Mouse (Mus musculus) CH12.LX (cell line): ENCODE measurements around the gene Lrrc4. TPM values are rescaled to one million over a fixed set of nuclear protein-coding genes. Genes with fewer than 3 reads are reported as not detected.

Source experiments
- DNase-seq: peaks from one replicate; pipeline ENCODE4 v3.0.0-alpha.2; 2013; ENCODE audit errors: extremely low read depth
- H3K27ac ChIP-seq: 2 replicates; pipeline ENCODE4 v1.5.1; 2012; ENCODE audit warnings: low read depth, mild to moderate bottlenecking, control low read depth, moderate library complexity; ENCODE audit not compliant: insufficient read depth
- H3K27me3 ChIP-seq: replicated peaks from 2 replicates; pipeline ENCODE3; 2012; ENCODE audit warnings: inconsistent platforms
- H3K36me3 ChIP-seq, 2 experiments: replicated peaks in 1 of 2; 2 replicates each; pipeline versions ENCODE3 to v1.6.1; 2012; ENCODE audit warnings: inconsistent platforms in 1 of 2, low read length in 1 of 2, mild to moderate bottlenecking in 1 of 2, mixed read lengths in 1 of 2, moderate library complexity in 1 of 2; ENCODE audit not compliant: control insufficient read depth in 1 of 2, insufficient read depth in 1 of 2
- H3K4me1 ChIP-seq, 2 experiments: 2 replicates each; pipeline ENCODE4 v1.6.1; 2012; ENCODE audit warnings: inconsistent platforms in 1 of 2, moderate library complexity in 1 of 2; ENCODE audit not compliant: insufficient read depth in 2 of 2, control insufficient read depth in 1 of 2
- H3K4me2 ChIP-seq: 2 replicates; pipeline ENCODE4 v1.6.1; 2012; ENCODE audit warnings: low read depth, mild to moderate bottlenecking, control low read depth; ENCODE audit not compliant: poor library complexity, insufficient read depth, severe bottlenecking
- H3K4me3 ChIP-seq, 3 experiments: fragments of 150-350 bp in 1 of 3; sonication (generic) in 1 of 3; replicated peaks in 1 of 3; 2 replicates each; pipeline versions ENCODE3 to v1.5.1; 2011 to 2012; ENCODE audit warnings: low read depth in 2 of 3, low read length in 2 of 3, mild to moderate bottlenecking in 2 of 3, moderate library complexity in 2 of 3, control low read depth in 1 of 3, improper control_type of control experiment in 1 of 3, inconsistent platforms in 1 of 3, mixed read lengths in 1 of 3; ENCODE audit not compliant: poor library complexity in 1 of 3
- H3K79me2 ChIP-seq: replicated peaks from 2 replicates; pipeline ENCODE4 v1.6.1; 2012; ENCODE audit warnings: mild to moderate bottlenecking, moderate library complexity; ENCODE audit not compliant: control insufficient read depth, poor library complexity, insufficient read depth, severe bottlenecking; ENCODE audit errors: extremely low read depth
- H3K9ac ChIP-seq: 2 replicates; pipeline ENCODE4 v1.6.1; 2012; ENCODE audit warnings: low read depth, mild to moderate bottlenecking, control low read depth, moderate library complexity; ENCODE audit not compliant: insufficient read depth
- H3K9me3 ChIP-seq: replicated peaks from 2 replicates; pipeline ENCODE3; 2012; ENCODE audit warnings: low read length, inconsistent platforms, mixed read lengths
- CHD1 ChIP-seq: IDR thresholded peaks from 2 replicates; pipeline ENCODE4 v1.6.1; 2012; ENCODE audit warnings: low read depth, low read length, improper control_type of control experiment, inconsistent platforms
- CHD2 ChIP-seq: IDR thresholded peaks from 2 replicates; pipeline ENCODE4 v1.6.1; 2011; ENCODE audit warnings: low read length, improper control_type of control experiment
- CTCF ChIP-seq, 2 experiments: IDR thresholded peaks in 1 of 2; conservative IDR thresholded peaks in 1 of 2; 2 replicates each; pipeline ENCODE4 v1.5.1; 2011 to 2012; ENCODE audit warnings: low read depth in 2 of 2, low read length in 2 of 2, improper control_type of control experiment in 1 of 2, inconsistent platforms in 1 of 2, mild to moderate bottlenecking in 1 of 2, moderate library complexity in 1 of 2
- E2F4 ChIP-seq: IDR thresholded peaks from 2 replicates; pipeline ENCODE4 v1.6.1; 2011; ENCODE audit warnings: low read depth, low read length, improper control_type of control experiment; ENCODE audit not compliant: insufficient replicate concordance
- EP300 ChIP-seq: IDR thresholded peaks from 2 replicates; pipeline ENCODE4 v1.6.1; 2011; ENCODE audit warnings: low read length, improper control_type of control experiment
- ETS1 ChIP-seq: conservative IDR thresholded peaks from 2 replicates; pipeline ENCODE4 v1.6.1; 2012; ENCODE audit warnings: low read depth, mild to moderate bottlenecking, inconsistent platforms, low read length, improper control_type of control experiment, moderate library complexity
- HCFC1 ChIP-seq: IDR thresholded peaks from 2 replicates; pipeline ENCODE4 v1.6.1; 2012; ENCODE audit warnings: low read depth, mild to moderate bottlenecking, inconsistent platforms, low read length, improper control_type of control experiment
- JUN ChIP-seq: IDR thresholded peaks from 2 replicates; pipeline ENCODE4 v1.6.1; 2011; ENCODE audit warnings: low read depth, mild to moderate bottlenecking, low read length, improper control_type of control experiment, moderate library complexity; ENCODE audit not compliant: insufficient read depth
- JUND ChIP-seq: conservative IDR thresholded peaks from 2 replicates; pipeline ENCODE4 v1.6.1; 2011; ENCODE audit warnings: low read depth, low read length, improper control_type of control experiment
- KAT2A ChIP-seq: IDR thresholded peaks from 2 replicates; pipeline ENCODE4 v1.6.1; 2012; ENCODE audit warnings: low read length, improper control_type of control experiment, inconsistent platforms; ENCODE audit not compliant: insufficient replicate concordance
- MAFK ChIP-seq: IDR thresholded peaks from 2 replicates; pipeline ENCODE4 v1.6.1; 2011; ENCODE audit warnings: low read length, improper control_type of control experiment; ENCODE audit not compliant: insufficient replicate concordance
- MEF2A ChIP-seq: IDR thresholded peaks from 2 replicates; pipeline ENCODE4 v1.6.1; 2014; ENCODE audit warnings: low read depth, mild to moderate bottlenecking, inconsistent platforms, low read length, improper control_type of control experiment, borderline replicate concordance
- NELFE ChIP-seq: IDR thresholded peaks from 2 replicates; pipeline ENCODE4 v1.6.1; 2011; ENCODE audit warnings: low read depth, low read length, improper control_type of control experiment
- NRF1 ChIP-seq: IDR thresholded peaks from 2 replicates; pipeline ENCODE4 v1.6.1; 2014; ENCODE audit warnings: low read depth, mild to moderate bottlenecking, inconsistent platforms, low read length, improper control_type of control experiment, moderate library complexity
- POLR2A ChIP-seq: IDR thresholded peaks from 2 replicates; pipeline ENCODE4 v1.6.1; 2011; ENCODE audit warnings: low read depth, mild to moderate bottlenecking, improper control_type of control experiment, low read length
- POLR2AphosphoS2 ChIP-seq: IDR thresholded peaks from 2 replicates; pipeline ENCODE4 v1.6.1; 2011; ENCODE audit warnings: low read depth, low read length, improper control_type of control experiment
- RAD21 ChIP-seq: IDR thresholded peaks from 2 replicates; pipeline ENCODE4 v1.6.1; 2011; ENCODE audit warnings: low read depth, mild to moderate bottlenecking, low read length, improper control_type of control experiment, moderate library complexity
- USF2 ChIP-seq: conservative IDR thresholded peaks from 2 replicates; pipeline ENCODE4 v1.6.1; 2011; ENCODE audit warnings: low read depth, low read length, improper control_type of control experiment
- ZC3H11A ChIP-seq: IDR thresholded peaks from 2 replicates; pipeline ENCODE4 v1.6.1; 2012; ENCODE audit warnings: low read depth, mild to moderate bottlenecking, inconsistent platforms, low read length, improper control_type of control experiment
- ZMIZ1 ChIP-seq: IDR thresholded peaks from 2 replicates; pipeline ENCODE4 v1.6.1; 2012; ENCODE audit warnings: low read depth, mild to moderate bottlenecking, inconsistent platforms, low read length, improper control_type of control experiment
- ZNF384 ChIP-seq: IDR thresholded peaks from 2 replicates; pipeline ENCODE4 v1.6.1; 2012; ENCODE audit warnings: low read depth, low read length, improper control_type of control experiment, inconsistent platforms
- dilution Hi-C: fragments of 300-500 bp; cut with MboI; formaldehyde crosslinking; loops from 2 replicates; pipeline ENCODE4 v1.14.3; 2020; ENCODE audit warnings: low sequenced_read_pairs; ENCODE audit not compliant: extremely low pct_unique_long_range_greater_than_20kb, extremely low pct_ligation_motif_present
- in situ Hi-C: fragments of 300-500 bp; cut with MboI; formaldehyde crosslinking; loops from 3 replicates; pipeline ENCODE4 v1.14.3; 2019; ENCODE audit warnings: low sequenced_read_pairs, low pct_ligation_motif_present, low pct_unique_long_range_greater_than_20kb, mixed read lengths
- polyA plus RNA-seq: library from polyadenylated mRNA; unstranded; fragments of >175 nt; gene quantifications from 2 replicates; pipeline ENCODE4 v1.2.1, GENCODE M21; 2012; ENCODE audit warnings: low read depth; ENCODE audit not compliant: insufficient read length
- total RNA-seq, 2 experiments: library from RNA; depleted of rRNA; stranded (reverse); fragments of 300-350 nt in 1 of 2; fragments of >200 nt in 1 of 2; gene quantifications; 2 replicates each; pipeline ENCODE4 v1.2.3; 2012 to 2014

Gene Lrrc4
- total and polyA plus RNA-seq, 3 experiments, result 0.09 to 0.55 TPM; not detected in 1

DNA sequence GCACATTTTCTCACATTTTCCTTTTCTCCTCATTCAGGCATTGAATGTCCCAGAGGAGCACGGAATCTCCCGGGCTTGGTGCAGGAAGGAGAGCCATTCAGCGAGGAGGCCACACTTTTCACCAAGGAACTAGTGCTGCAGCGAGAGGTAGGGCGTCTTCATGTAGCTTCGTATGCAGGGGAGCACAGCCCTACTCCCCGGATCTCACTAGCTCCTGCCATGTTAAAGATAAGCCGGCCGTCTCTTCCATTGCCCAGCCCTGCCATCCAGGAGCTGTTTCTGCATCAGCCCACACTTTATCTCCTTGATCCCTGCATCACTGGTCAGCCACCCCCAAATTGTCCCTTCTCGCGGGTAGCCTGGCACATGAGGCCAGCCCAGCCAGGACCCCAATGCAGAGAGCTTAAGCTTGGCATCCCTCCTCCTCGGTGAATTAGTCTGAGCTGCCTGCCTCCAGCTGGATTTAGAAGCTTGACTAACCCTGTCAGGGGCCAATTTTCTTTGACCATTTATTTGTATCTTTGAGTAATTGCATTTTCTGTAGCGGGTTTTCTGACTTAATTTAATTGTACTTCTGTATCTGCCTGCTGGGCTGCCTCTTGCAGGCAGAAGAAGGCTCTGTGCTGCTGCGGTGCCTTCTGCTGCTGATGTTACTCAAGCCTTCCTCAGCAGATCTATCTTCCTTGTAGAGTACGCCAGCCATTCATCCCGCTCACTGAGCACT is 35.6 kb downstream of the Lrrc4 start:
- TF ChIP-seq JUN (no peak), MEF2A (no peak), EP300 (no peak), ZMIZ1 (no peak), POLR2AphosphoS2 (no peak)
- TF ChIP-seq, all 38 proteins: peak for 0
- dilution Hi-C loops (no loop called here), in situ Hi-C loops (no loop called here)
- H3K9me3 ChIP-seq, result no peaks in the 10 kb centered on the region
- H3K27me3 ChIP-seq, result no peaks in the 10 kb centered on the region
- H3K79me2 ChIP-seq, result no peaks in the 10 kb centered on the region
- no peak overlapping the region for H3K4me3 ChIP-seq
- no peak for DNase-seq
- H3K4me2 ChIP-seq, result no peak overlapping the region
- H3K36me3 ChIP-seq, result peaks cover 51 to 93% of the 10 kb centered on the region in 2 experiments
- no peaks in the 10 kb centered on the region for H3K4me1 ChIP-seq
- no peak overlapping the region for H3K9ac ChIP-seq
- no peak overlapping the region for H3K27ac ChIP-seq

DNA sequence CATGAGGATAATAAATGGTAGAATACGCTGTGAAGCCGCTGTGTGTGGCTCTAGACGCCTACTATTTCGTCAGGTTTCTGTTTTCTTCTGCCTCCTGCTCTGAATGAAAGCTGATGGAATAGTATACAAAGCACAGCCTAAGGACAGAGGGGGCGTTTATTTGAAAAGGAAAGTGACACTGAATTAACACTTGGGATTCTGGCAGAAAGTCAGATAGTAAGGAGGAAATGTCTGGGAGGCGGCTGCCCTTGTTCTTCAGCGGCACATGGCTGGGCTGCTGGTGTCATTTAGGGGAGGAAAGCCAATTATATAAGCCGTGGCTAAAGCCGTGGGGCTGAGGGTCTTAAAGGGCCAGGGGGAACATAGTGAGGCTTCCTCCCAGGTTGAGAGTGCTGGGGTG is 36.2 kb downstream of the Lrrc4 start:
- no peak overlapping the region for H3K4me2 ChIP-seq
- no peak overlapping the region for H3K9ac ChIP-seq
- DNase-seq, result no peak
- TF ChIP-seq CHD1 (no peak), ZC3H11A (no peak)
- no peaks in the 10 kb centered on the region for H3K79me2 ChIP-seq
- in situ Hi-C loops (no loop called here), dilution Hi-C loops (no loop called here)
- H3K4me1 ChIP-seq, result no peaks in the 10 kb centered on the region
- no peak overlapping the region for H3K27ac ChIP-seq
- H3K4me3 ChIP-seq, result no peak overlapping the region
- H3K36me3 ChIP-seq, result peaks cover 52 to 93% of the 10 kb centered on the region in 2 experiments
- no peaks in the 10 kb centered on the region for H3K9me3 ChIP-seq
- no peaks in the 10 kb centered on the region for H3K27me3 ChIP-seq

DNA sequence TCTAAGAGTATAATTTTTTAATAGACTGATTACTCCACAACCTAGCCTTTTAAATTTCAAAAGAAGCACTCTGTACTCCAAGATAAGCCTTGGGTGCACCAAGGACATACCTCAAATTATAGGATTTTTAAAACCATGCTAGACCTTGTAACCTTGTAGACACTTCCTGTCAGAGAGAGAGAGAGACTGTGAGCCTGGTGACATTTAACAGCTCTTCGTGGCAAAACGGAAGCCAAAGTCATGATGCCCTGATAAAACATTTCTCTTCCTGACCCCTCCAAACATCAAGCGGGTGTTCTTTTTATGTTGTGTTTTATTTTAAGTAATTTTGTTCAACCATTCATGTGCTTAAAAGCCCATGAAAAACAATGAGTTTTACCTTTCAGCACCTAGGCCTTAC is 39.7 kb downstream of the Lrrc4 start:
- Histone ChIP-seq H3K79me2 (no peaks in the 10 kb centered on the region), H3K36me3 (peaks cover 44 to 92% of the 10 kb centered on the region in 2 experiments), H3K9me3 (no peaks in the 10 kb centered on the region), H3K27ac (no peak overlapping the region), H3K27me3 (no peaks in the 10 kb centered on the region), H3K4me1 (no peaks in the 10 kb centered on the region), H3K9ac (no peak overlapping the region), H3K4me2 (no peak overlapping the region), H3K4me3 (no peak overlapping the region)
- dilution Hi-C loops, result no loop called here
- in situ Hi-C loops, result no loop called here
- DNase-seq, result no peak
- no peak for TF ChIP-seq KAT2A
- no peak for TF ChIP-seq JUND
- no peak for TF ChIP-seq NRF1
- no peak for TF ChIP-seq CTCF (conservative IDR thresholded peaks at IDR 0.05 in 1 of 2, IDR thresholded peaks at IDR 0.05 in 1 of 2; ENCODE audit: low read depth in 2 of 2, low read length in 2 of 2)
- no peak for TF ChIP-seq E2F4
- TF ChIP-seq HCFC1, result no peak
- no peak for TF ChIP-seq RAD21
- TF ChIP-seq ETS1, result no peak
- no peak for TF ChIP-seq POLR2A
- no peak for TF ChIP-seq MAFK
- no peak for TF ChIP-seq NELFE
- no peak for TF ChIP-seq ZNF384
- no peak for TF ChIP-seq USF2
- no peak for TF ChIP-seq CHD2
